Mouse (Mus musculus) megakaryocyte progenitor cell, adult 5-6 weeks (primary cell): ENCODE results near the gene Trak1. TPM values are rescaled to one million over a fixed set of nuclear protein-coding genes. Genes with fewer than 3 reads are reported as not detected.
A peak's percentile ranks its signal among the peaks of the same experiment; 100 is the strongest.

Source experiments
- ATAC-seq: replicated peaks from 2 replicates; pipeline ENCODE4 v1.8.0; 2016; ENCODE audit warnings: mild to moderate bottlenecking, moderate TSS enrichment, inconsistent platforms; ENCODE audit not compliant: poor library complexity
- total RNA-seq, 2 experiments: library from RNA; stranded (forward) in 1 of 2; stranded (reverse) in 1 of 2; fragments of 157-497, 149-512 nt in 1 of 2; fragments of 200-1000 nt in 1 of 2; gene quantifications; 2 replicates each; pipeline versions ENCODE4 v1.2.3 to v1.2.4; 2015 to 2017

The Trak1 gene
- total RNA-seq, 2 experiments from 2014 or later, result 24.0 to 30.2 TPM

DNA sequence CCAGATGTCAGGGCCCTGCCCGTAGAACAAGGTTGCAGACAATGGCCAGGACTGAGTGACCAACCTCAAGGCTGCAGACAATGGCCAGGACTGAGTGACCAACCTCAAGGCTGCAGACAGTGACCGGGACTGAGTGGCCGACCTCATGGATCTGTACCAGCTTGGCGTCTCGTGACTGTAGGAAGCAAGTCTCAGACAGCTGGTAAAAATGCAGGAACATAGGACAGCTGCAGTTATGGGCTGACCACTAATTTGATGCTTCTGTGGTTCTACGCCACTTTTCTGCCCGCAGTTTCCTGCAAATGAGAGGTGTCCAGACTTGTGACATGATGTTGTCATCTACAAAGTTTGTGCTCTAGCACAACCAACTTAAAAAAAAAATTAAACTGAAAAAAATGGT lies 4.1 kb upstream of the Trak1 start:
- ATAC-seq, result no peak

GRCm38 (mm10) chr9:121295221-121295620 lies 2.1 kb upstream of the Trak1 start:
- no peak for ATAC-seq

DNA sequence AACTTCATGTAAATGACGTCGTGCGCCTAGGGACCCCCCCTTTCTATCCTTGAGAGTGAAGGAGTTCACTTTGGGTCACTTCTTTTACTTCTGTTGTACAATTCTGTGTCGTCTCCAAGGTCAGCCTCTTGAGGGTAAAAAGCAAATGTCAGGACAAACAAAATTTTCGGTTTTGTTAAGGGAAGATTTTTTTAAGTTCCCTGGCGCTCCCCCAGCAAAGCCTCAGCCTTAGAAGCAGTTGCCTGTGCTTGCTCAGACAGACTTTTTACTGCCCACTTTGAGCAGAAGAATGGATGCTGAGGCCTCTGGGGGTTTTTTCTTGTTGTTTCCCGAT lies 730 bp downstream of the Trak1 start:
- no peak for ATAC-seq

GRCm38 (mm10) chr9:121298411-121299091 lies 1.2 kb downstream of the Trak1 start:
- ATAC-seq, result peak; percentile 26

GRCm38 (mm10) chr9:121299223-121299755 lies 2.0 kb downstream of the Trak1 start:
- no peak for ATAC-seq

DNA sequence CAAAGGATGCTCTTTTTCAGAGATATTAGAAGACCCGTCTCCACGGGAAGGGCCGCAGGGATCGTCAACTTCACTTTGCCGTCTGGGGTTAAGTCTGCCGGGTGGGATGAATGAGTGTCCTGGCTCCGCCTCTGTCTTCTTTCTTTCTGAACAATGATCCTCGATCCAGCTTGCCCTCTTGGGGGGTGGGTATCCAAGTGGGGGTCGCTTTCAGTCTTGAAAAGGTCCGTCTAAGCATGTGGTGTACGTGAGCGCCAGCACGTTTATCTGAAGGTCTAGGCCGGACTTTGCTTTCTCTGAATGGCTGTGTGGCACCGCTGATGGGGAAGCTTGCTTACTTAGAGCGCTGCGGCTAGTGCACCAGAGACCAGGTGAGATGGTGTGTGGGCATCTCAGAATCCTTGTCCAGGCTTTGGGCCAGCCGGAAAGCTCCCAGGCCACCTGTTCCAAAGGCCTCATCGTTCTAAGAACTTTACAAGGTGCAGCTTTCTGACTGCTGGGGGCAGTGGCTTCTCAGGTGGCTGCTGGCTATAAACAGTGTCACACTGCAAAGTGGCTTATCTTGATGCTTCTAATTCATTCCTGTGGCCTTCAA lies 2.8 kb downstream of the Trak1 start:
- no peak for ATAC-seq

GRCm38 (mm10) chr9:121301041-121301920 lies 4.0 kb downstream of the Trak1 start:
- peak; percentile 39; the same call in 1 of the 2 replicates for ATAC-seq

DNA sequence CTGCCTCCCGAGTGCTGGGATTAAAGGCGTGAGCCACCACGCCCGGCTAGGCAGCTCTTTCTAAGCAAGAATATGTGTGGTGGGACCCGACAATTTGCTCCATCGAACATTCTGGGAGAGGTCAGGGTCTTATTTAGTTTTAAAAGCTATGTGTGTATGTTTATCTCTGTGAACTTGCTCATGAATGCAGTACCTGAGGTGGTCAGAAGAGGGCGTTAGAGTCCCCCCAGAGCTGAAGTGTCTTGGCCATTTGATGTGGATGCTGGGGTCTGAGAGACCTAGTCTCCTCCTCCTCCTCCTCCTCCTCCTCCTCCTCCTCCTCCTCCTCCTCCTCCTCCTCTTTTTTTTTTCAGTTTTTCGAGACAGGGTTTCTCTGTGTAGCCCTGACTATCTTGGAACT lies 5.2 kb downstream of the Trak1 start:
- ATAC-seq, result peak; percentile 30; the same call in 1 of the 2 replicates

DNA sequence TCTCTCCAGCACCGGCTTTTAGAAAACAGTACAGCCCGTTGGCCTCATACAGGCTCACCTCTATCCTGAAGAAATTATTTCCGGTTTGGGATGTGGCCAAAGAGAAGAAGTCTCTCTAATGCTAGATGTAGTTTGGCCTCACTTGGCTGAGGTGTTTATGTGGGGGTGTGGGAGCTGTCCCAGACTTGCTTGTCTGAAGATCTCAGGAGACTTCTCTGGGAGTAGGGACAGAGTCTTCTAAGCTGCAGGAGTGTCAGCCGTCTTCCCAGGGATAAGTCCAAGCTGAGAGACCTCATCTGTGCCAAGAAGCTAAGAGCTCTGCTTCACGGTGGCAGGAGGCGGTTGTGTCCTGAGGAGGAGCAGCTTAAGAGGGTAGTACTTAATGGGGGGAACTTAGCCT lies 5.8 kb downstream of the Trak1 start:
- ATAC-seq, result no peak

GRCm38 (mm10) chr9:121303748-121304147 lies 6.4 kb downstream of the Trak1 start:
- ATAC-seq, result no peak

DNA sequence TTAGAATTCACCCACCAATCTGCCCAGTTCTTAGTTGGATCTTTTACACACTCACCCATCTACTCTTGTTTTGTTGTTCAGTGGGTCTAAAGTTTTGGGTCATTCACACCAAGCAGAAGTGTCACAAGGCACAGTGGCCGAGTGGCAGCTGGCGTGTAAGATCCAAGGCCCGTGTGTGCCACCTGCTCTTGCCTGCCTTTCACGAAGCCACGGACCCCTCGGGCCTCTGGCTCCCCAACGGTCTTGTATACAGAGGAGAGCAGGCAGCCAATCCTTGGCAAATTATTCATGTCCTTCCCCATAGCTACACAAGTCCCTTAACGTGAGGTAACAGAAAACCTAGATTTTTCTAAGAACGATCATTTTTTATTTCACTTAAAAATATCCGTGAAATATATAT lies 7.2 kb downstream of the Trak1 start:
- no peak for ATAC-seq

DNA sequence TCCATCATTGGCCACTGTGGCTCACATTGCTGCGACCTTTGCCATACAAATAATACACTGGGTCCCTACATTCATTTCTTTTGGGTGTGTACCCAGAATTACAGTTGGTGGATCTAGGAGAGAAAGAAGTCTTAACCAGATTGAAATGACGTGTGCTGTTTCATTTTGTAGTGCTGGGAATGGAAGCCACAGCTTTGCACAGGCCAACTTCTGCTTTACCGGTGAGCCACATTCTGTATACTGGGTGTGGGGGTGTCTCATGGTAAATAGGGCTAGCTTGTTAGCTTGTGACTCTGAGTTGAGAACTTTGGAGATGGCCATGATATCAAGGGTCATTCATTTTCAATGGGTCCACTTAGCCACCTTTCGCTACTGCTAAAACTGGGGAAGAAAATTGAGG lies 8.2 kb downstream of the Trak1 start:
- peak; percentile 45; the same call in 1 of the 2 replicates for ATAC-seq

- no peak for ATAC-seq
Measured at GRCm38 (mm10) chr9:121309287-121309686, 12.0 kb downstream of the Trak1 start.

- no peak for ATAC-seq
Measured at GRCm38 (mm10) chr9:121310501-121310900, 13.2 kb downstream of the Trak1 start.

GRCm38 (mm10) chr9:121311846-121312236 lies 14.5 kb downstream of the Trak1 start:
- ATAC-seq, result no peak

- no peak for ATAC-seq
Measured at GRCm38 (mm10) chr9:121312237-121312891, 15.1 kb downstream of the Trak1 start.

- ATAC-seq, result peak; percentile 63
Measured at GRCm38 (mm10) chr9:121313656-121314374, 16.5 kb downstream of the Trak1 start.

GRCm38 (mm10) chr9:121314541-121315152 lies 17.3 kb downstream of the Trak1 start:
- ATAC-seq, result peak; percentile 66

GRCm38 (mm10) chr9:121315901-121316595 lies 18.7 kb downstream of the Trak1 start:
- no peak for ATAC-seq
